Mouse (Mus musculus): ENCODE results near the gene Fbxo46. TPM values are rescaled to one million over a fixed set of nuclear protein-coding genes. Genes with fewer than 3 reads are reported as not detected.

The Fbxo46 gene
- polyA plus RNA-seq, 1 experiment, result 7.9 TPM

GRCm38 (mm10) chr7:19169506-19169905 is 49.8 kb downstream of the Fbxo46 start:
- DNase-seq (ENCODE audit: low read depth), result no peak

DNA sequence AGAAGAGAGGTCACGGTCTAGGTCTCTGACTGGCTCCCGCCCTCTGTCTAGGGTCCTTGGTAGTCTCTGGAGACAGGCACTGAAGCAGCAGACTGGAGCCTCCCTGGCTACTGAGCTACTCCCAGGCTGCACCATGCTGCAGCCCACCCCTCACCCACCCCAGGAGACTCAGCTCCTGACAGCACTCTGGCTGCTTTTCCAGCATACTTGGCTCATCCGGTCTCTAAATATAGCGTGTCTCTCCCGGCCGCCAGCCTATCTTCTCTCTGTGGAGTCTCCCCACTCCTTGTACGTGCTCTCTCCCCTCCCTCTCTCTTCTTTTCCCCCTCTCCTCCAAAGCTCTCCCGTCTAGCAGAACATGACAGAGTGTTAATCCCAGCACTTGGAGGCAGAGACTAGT is 50.5 kb downstream of the Fbxo46 start:
- no peak for DNase-seq (ENCODE audit: low read depth)

GRCm38 (mm10) chr7:19171831-19172230 is 52.2 kb downstream of the Fbxo46 start:
- DNase-seq (ENCODE audit: low read depth), result no peak

- DNase-seq (ENCODE audit: low read depth), result no peak
These were observed 53.2 kb downstream of the Fbxo46 start for GRCm38 (mm10) chr7:19172874-19173273.

GRCm38 (mm10) chr7:19175708-19176515 is 56.3 kb downstream of the Fbxo46 start, which contains the start of gene Eml2:
Eml2 (plus strand) TSS chr7:19176421.
- DNase-seq (ENCODE audit: low read depth), result no peak

DNA sequence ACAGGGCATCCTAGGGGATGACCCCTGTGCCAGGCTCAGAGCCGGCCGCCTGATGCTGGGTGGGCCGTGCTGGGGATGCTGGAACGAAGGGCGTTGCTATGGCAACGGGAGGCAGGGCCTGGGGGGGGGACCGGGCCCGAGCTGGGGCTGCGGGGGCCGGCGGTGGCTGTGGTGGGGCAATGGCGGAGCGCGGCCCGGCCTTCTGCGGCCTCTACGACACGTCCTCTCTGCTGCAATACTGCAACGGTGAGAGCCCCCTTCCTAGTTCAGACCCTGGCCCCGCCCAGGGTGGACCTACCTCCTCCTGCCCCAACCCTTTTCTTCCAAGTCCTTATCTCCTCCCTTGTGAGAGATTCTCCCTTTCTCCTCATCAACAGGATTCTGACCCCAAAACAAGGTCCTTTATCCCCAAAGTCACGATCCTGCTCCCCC is 56.9 kb downstream of the Fbxo46 start:
- no peak for DNase-seq (ENCODE audit: low read depth)

DNA sequence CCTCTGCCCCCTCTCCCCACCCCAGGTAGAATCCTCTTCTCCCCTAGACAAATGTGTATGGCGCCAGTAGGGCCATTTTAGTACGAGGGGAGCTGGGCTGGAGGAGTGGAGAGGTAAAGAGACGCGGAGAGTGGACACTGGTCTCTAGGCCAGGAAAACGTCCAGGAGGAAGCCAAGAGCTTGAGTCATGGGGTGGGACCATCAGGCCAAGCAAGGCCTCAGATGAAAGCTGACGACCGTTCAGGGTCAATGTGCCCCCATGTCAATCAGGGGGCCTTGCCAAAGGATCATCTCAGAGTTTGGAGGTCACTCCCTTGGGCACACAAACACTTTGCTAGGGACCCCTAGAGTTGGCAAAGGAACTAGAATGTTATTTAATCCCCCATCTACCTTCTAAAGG is 57.6 kb downstream of the Fbxo46 start:
- no peak for DNase-seq (ENCODE audit: low read depth)

- no peak for DNase-seq (ENCODE audit: low read depth)
These were observed 58.4 kb downstream of the Fbxo46 start for GRCm38 (mm10) chr7:19178035-19178434.

GRCm38 (mm10) chr7:19178443-19179092 is 58.9 kb downstream of the Fbxo46 start:
- no peak for DNase-seq (ENCODE audit: low read depth)

DNA sequence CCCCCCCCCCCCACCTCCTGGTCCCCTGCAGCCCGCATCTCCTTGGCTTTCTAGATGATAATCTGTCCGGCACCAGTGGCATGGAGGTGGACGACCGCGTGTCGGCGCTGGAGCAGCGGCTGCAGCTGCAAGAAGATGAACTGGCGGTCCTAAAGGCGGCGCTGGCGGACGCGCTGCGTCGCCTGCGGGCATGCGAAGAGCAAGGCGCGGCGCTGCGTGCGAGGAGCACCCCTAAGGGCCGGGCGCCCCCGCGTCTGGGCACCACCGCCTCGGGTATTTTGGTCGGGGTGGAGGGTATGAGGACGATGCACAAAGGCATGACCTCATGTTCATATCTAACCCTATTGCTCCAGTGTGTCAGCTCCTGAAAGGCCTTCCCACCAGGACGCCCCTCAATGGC is 59.5 kb downstream of the Fbxo46 start:
- no peak for DNase-seq (ENCODE audit: low read depth)

DNA sequence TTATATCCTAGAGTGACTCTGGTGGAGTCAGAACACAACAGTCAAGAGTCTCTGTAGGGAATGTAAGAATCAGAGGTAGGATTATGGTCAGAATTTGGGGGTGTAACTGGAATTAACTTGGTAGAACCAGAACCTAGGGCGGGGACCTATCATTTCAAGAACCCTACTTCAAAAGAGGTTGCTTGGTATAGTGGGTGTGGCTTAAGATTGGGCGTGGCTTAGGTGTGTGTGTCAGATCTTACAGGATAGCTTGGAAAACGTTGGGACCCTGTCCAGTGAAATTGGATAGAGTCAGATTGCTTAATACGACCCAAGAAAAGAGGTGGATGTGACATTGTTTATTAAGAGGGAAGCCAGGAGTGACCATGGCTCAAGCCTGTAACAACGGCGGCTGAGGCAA is 60.3 kb downstream of the Fbxo46 start:
- DNase-seq (ENCODE audit: low read depth), result no peak

DNA sequence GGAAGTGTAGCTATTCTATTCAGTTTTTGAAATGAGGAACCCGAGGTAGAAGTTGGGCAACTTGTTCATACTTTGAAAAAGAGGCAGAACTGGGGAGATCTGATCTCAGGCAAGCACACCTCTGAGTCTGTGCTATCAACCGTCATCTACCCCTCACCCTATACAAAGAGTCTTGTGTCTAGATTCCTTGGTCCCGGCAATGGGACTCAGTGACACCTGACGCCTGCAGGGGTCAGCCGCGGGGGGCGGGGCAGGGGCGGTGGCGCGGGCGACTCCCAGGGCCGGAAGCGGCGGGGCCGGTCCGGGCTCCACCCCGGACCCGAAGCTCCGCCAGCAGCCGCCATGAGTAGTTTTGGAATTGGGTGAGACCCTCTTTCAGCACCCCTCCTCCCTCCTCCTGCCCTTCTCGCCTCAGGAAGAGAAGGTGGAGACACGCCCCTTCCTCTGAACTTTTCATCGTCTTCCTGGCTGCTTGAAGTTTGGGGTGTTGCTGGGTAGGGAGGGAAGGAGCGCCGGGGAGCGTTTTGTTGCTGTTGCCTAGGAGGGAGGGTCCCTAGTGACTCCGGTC is 61.3 kb downstream of the Fbxo46 start:
- DNase-seq (ENCODE audit: low read depth), result no peak

DNA sequence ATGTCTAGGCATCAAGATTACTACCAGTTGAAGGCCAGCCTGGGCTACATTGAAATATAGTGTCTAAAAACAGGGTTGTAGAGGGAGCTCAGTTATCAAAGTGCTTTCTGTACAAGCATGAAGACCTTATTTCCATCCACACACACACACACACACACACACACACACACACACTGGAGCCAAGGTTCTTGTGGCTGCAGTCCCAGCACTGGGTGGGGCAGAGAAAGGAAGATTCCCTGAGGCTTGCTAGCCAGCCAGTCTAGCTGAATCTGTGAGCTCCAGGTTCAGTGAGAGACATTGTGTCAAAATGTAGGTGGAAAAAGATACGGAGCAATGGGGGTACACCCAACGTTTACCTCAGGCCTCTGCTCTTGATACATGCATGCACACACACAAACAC is 64.6 kb downstream of the Fbxo46 start:
- DNase-seq (ENCODE audit: low read depth), result no peak

GRCm38 (mm10) chr7:19184758-19185157 is 65.1 kb downstream of the Fbxo46 start:
- no peak for DNase-seq (ENCODE audit: low read depth)

Other genes starting within 250 kb of the Fbxo46 start
- 6.2 and 7.1 TPM in 2 replicates for gene Pglyrp1, start 248.5 kb upstream of the Fbxo46 start, polyA plus RNA-seq (2012; rRNA removed)
- 20.1 and 23.2 TPM in 2 replicates for gene Ccdc61, start 209.4 kb upstream of the Fbxo46 start, polyA plus RNA-seq (2012; rRNA removed)
- 1.3 and 2.1 TPM in 2 replicates for gene Nova2, start 194.0 kb upstream of the Fbxo46 start, polyA plus RNA-seq (2012; rRNA removed)
- not detected in 2 replicates for gene Nanos2, start 132.5 kb upstream of the Fbxo46 start, polyA plus RNA-seq (2012; rRNA removed)
- 3.4 and 5.6 TPM in 2 replicates for gene Mypop, start 128.6 kb upstream of the Fbxo46 start, polyA plus RNA-seq (2012; rRNA removed)
- gene Irf2bp1, start 115.8 kb upstream of the Fbxo46 start, polyA plus RNA-seq (2012; rRNA removed), result 19.4 and 26.1 TPM in 2 replicates
- 0.07 and 0.09 TPM in 2 replicates for gene Foxa3, start 96.3 kb upstream of the Fbxo46 start, polyA plus RNA-seq (2012; rRNA removed)
- 65.9 and 73.5 TPM in 2 replicates for gene Sympk, start 95.5 kb upstream of the Fbxo46 start, polyA plus RNA-seq (2012; rRNA removed)
- 0.38 and 0.76 TPM in 2 replicates for gene Rsph6a, start 65.2 kb upstream of the Fbxo46 start, polyA plus RNA-seq (2012; rRNA removed)
- gene Dmwd, start 43.6 kb upstream of the Fbxo46 start, polyA plus RNA-seq (2012; rRNA removed), result 52.6 and 61.1 TPM in 2 replicates
- 234 and 248 TPM in 2 replicates for gene Dmpk, start 36.0 kb upstream of the Fbxo46 start, polyA plus RNA-seq (2012; rRNA removed)
- gene Six5, start 25.3 kb upstream of the Fbxo46 start, polyA plus RNA-seq (2012; rRNA removed), result 33.2 and 35.6 TPM in 2 replicates
- gene Gm4969, start 1.5 kb upstream of the Fbxo46 start, polyA plus RNA-seq (2012; rRNA removed), result 0.13 and 0.19 TPM in 2 replicates
- 14.9 and 19.4 TPM in 2 replicates for gene Qpctl, start 29.4 kb downstream of the Fbxo46 start, polyA plus RNA-seq (2012; rRNA removed)
- 30.6 and 37.8 TPM in 2 replicates for gene Snrpd2, start 29.9 kb downstream of the Fbxo46 start, polyA plus RNA-seq (2012; rRNA removed)
- gene Gipr, start 46.3 kb downstream of the Fbxo46 start, polyA plus RNA-seq (2012; rRNA removed), result 2.6 and 3.9 TPM in 2 replicates
- gene Eml2, start 56.6 kb downstream of the Fbxo46 start, polyA plus RNA-seq (2012; rRNA removed), result 47.5 and 48.5 TPM in 2 replicates
- gene Gpr4, start 92.7 kb downstream of the Fbxo46 start, polyA plus RNA-seq (2012; rRNA removed), result 13.3 and 15.3 TPM in 2 replicates
- 30.2 and 38.1 TPM in 2 replicates for gene Opa3, start 108.5 kb downstream of the Fbxo46 start, polyA plus RNA-seq (2012; rRNA removed)
- gene Vasp, start 152.0 kb downstream of the Fbxo46 start, polyA plus RNA-seq (2012; rRNA removed), result 61.0 and 82.5 TPM in 2 replicates
- gene Ppm1n, start 160.2 kb downstream of the Fbxo46 start, polyA plus RNA-seq (2012; rRNA removed), result not detected in 2 replicates
- 30.6 and 59.5 TPM in 2 replicates for gene Rtn2, start 162.8 kb downstream of the Fbxo46 start, polyA plus RNA-seq (2012; rRNA removed)
- 0.89 and 1.1 TPM in 2 replicates for gene Fosb, start 190.2 kb downstream of the Fbxo46 start, polyA plus RNA-seq (2012; rRNA removed)
- gene Ercc1, start 224.9 kb downstream of the Fbxo46 start, polyA plus RNA-seq (2012; rRNA removed), result 49.0 and 57.8 TPM in 2 replicates
- gene Cd3eap, start 239.6 kb downstream of the Fbxo46 start, polyA plus RNA-seq (2012; rRNA removed), result 4.5 and 5.3 TPM in 2 replicates
- 13.3 and 14.8 TPM in 2 replicates for gene Ppp1r13l, start 239.9 kb downstream of the Fbxo46 start, polyA plus RNA-seq (2012; rRNA removed)

Measured in gonadal fat pad, adult 2 months (tissue).